Mouse (Mus musculus): ENCODE data around the gene Fmnl2. TPM values are rescaled to one million over a fixed set of nuclear protein-coding genes. Genes with fewer than 3 reads are reported as not detected.

The Fmnl2 gene
- polyA plus RNA-seq, 1 experiment from 2014 or later = 3.0 TPM

- peaks cover 6% of the 10 kb centered on the region; the same call in 1 of the 2 replicates for H3K36me3 ChIP-seq (ENCODE audit: control insufficient read depth, insufficient read depth, low read length)
- H3K4me3 ChIP-seq (ENCODE audit: low read depth, low read length) = no peak overlapping the region
- TF ChIP-seq CTCF (IDR thresholded peaks at IDR 0.05; ENCODE audit: low read depth) = no peak
- TF ChIP-seq EP300 (optimal IDR thresholded peaks at IDR 0.05) = no peak
- no peak overlapping the region for H3K9ac ChIP-seq (ENCODE audit: low read length)
- DNase-seq (ENCODE audit: low spot score) (no peak), ATAC-seq (ENCODE audit: low FRiP score, low TSS enrichment) (no peak)
- H3K27me3 ChIP-seq (ENCODE audit: control insufficient read depth, insufficient read depth, low read length) = no peaks in the 10 kb centered on the region
- no peak overlapping the region for H3K4me2 ChIP-seq (replicated peaks; ENCODE audit: low read depth)
- no peaks in the 10 kb centered on the region for H3K4me1 ChIP-seq (replicated peaks; ENCODE audit: control insufficient read depth, insufficient read depth)
- no peak overlapping the region for H3K27ac ChIP-seq (replicated peaks)
- H3K9me3 ChIP-seq (ENCODE audit: control insufficient read depth, low read length) = no peaks in the 10 kb centered on the region
Observed at GRCm38 (mm10) chr2:53146852-53147251, 289.2 kb downstream of the Fmnl2 start.

- Histone ChIP-seq H3K36me3 (ENCODE audit: control insufficient read depth, insufficient read depth, low read length) (0 out of 2 replicates have a peak, but pooled peaks cover 2% of the 10 kb centered on the region), H3K9me3 (ENCODE audit: control insufficient read depth, low read length) (no peaks in the 10 kb centered on the region), H3K4me3 (ENCODE audit: low read depth, low read length) (no peak overlapping the region), H3K27me3 (ENCODE audit: control insufficient read depth, insufficient read depth, low read length) (no peaks in the 10 kb centered on the region), H3K27ac (replicated peaks) (no peak overlapping the region), H3K4me1 (replicated peaks; ENCODE audit: control insufficient read depth, insufficient read depth) (no peaks in the 10 kb centered on the region), H3K9ac (ENCODE audit: low read length) (no peak overlapping the region), H3K4me2 (replicated peaks; ENCODE audit: low read depth) (no peak overlapping the region)
- no peak for DNase-seq (ENCODE audit: low spot score)
- ATAC-seq (ENCODE audit: low FRiP score, low TSS enrichment) = no peak
- TF ChIP-seq EP300 (optimal IDR thresholded peaks at IDR 0.05) (no peak), CTCF (IDR thresholded peaks at IDR 0.05; ENCODE audit: low read depth) (no peak)
Observed at GRCm38 (mm10) chr2:53173966-53174365, 316.3 kb downstream of the Fmnl2 start.

- Histone ChIP-seq H3K9me3 (ENCODE audit: control insufficient read depth, low read length) (no peaks in the 10 kb centered on the region), H3K27me3 (ENCODE audit: control insufficient read depth, insufficient read depth, low read length) (no peaks in the 10 kb centered on the region), H3K9ac (ENCODE audit: low read length) (no peak overlapping the region), H3K4me3 (ENCODE audit: low read depth, low read length) (no peak overlapping the region), H3K36me3 (ENCODE audit: control insufficient read depth, insufficient read depth, low read length) (0 out of 2 replicates have a peak, but pooled peaks cover 2% of the 10 kb centered on the region), H3K27ac (replicated peaks) (no peak overlapping the region), H3K4me2 (replicated peaks; ENCODE audit: low read depth) (no peak overlapping the region), H3K4me1 (replicated peaks; ENCODE audit: control insufficient read depth, insufficient read depth) (no peaks in the 10 kb centered on the region)
- 81% methylated on average over 3 of the region's 3 CpGs for WGBS
- ATAC-seq (ENCODE audit: low FRiP score, low TSS enrichment) = no peak
- TF ChIP-seq EP300 (optimal IDR thresholded peaks at IDR 0.05) = no peak
- no peak for TF ChIP-seq CTCF (IDR thresholded peaks at IDR 0.05; ENCODE audit: low read depth)
- DNase-seq (ENCODE audit: low spot score) = no peak
Observed at GRCm38 (mm10) chr2:53178966-53179365, 321.3 kb downstream of the Fmnl2 start.

GRCm38 (mm10) chr2:53179876-53180275 is 322.2 kb downstream of the Fmnl2 start:
- TF ChIP-seq CTCF (IDR thresholded peaks at IDR 0.05; ENCODE audit: low read depth) (no peak), EP300 (optimal IDR thresholded peaks at IDR 0.05) (no peak)
- Histone ChIP-seq H3K4me2 (replicated peaks; ENCODE audit: low read depth) (no peak overlapping the region), H3K9me3 (ENCODE audit: control insufficient read depth, low read length) (no peaks in the 10 kb centered on the region), H3K27me3 (ENCODE audit: control insufficient read depth, insufficient read depth, low read length) (no peaks in the 10 kb centered on the region), H3K9ac (ENCODE audit: low read length) (no peak overlapping the region), H3K36me3 (ENCODE audit: control insufficient read depth, insufficient read depth, low read length) (0 out of 2 replicates have a peak, but pooled peaks cover 2% of the 10 kb centered on the region), H3K4me3 (ENCODE audit: low read depth, low read length) (no peak overlapping the region), H3K27ac (replicated peaks) (no peak overlapping the region), H3K4me1 (replicated peaks; ENCODE audit: control insufficient read depth, insufficient read depth) (no peaks in the 10 kb centered on the region)
- DNase-seq (ENCODE audit: low spot score) (no peak), ATAC-seq (ENCODE audit: low FRiP score, low TSS enrichment) (no peak)

Other genes with a start within 250 kb of the Fmnl2 start
- 0.64 and 0.93 TPM in 2 replicates for gene Cacnb4, start 181.0 kb upstream of the Fmnl2 start, polyA plus RNA-seq (2015; fragmentation: Nextera tagmentation; extraction: Ambion mirVana)
- 32.6 and 33.1 TPM in 2 replicates for gene Stam2, start 115.6 kb upstream of the Fmnl2 start, polyA plus RNA-seq (2015; fragmentation: Nextera tagmentation; extraction: Ambion mirVana)